Mouse (Mus musculus) left cerebral cortex, postnatal 25 days (tissue): ENCODE measurements at regions not wholly inside any gene's neighbourhood (a gene's known extent, or its start where the extent isn't known, plus 50 kb on each side); places are given as distances from the start of the nearest gene placed in this dataset.
"Not testable (repeated sequence)": the region's sequence is repeated elsewhere in the genome, so short reads cannot be mapped to it uniquely, and the experiment has no call there.

Source experiments
- DNase-seq, 2 experiments: peaks; one replicate each; pipeline ENCODE4 v3.0.0; 2022; ENCODE audit warnings: low spot score in 2 of 2, mixed read lengths in 1 of 2
- intact Hi-C: fragments of 180-260 bp; cut with DNase I; formaldehyde crosslinking; loops from one replicate; pipeline ENCODE4 v1.15.1; 2025

- peak in 1 of 2 experiments; percentile 70 for DNase-seq
- intact Hi-C loops, result loop anchor here (5.0 kb wide), 2 partner anchors 121 to 366 kb away; partner anchors contain the start of gene Hivep2
Observed at GRCm38 (mm10) chr10:14333344-14333743, 212.1 kb downstream of the Adgrg6 start.

GRCm38 (mm10) chr10:14332688-14333117 is 212.8 kb downstream of the Adgrg6 start:
- peak in 1 of 2 experiments; percentile 66 for DNase-seq
- intact Hi-C loops, result loop anchor here (5.0 kb wide), 2 partner anchors 120 to 365 kb away; partner anchors contain the start of gene Hivep2

- no peak for DNase-seq
- intact Hi-C loops, result no loop called here
Observed at GRCm38 (mm10) chr10:14328846-14329245, 216.6 kb downstream of the Adgrg6 start.

GRCm38 (mm10) chr10:14326229-14326628 is 219.2 kb downstream of the Adgrg6 start:
- intact Hi-C loops, result no loop called here
- DNase-seq, result no peak

- intact Hi-C loops, result loop anchor here (2.0 to 5.0 kb wide), 4 partner anchors 69 to 759 kb away; no protein-coding TSS in a partner anchor
- DNase-seq, result peak; percentile 86 to 93
Observed at GRCm38 (mm10) chr10:14321503-14321902, 224.0 kb downstream of the Adgrg6 start.

- intact Hi-C loops, result no loop called here
- DNase-seq, result peak in 1 of 2 experiments; percentile 78
Observed at GRCm38 (mm10) chr10:14315232-14315631, 230.2 kb downstream of the Adgrg6 start.

GRCm38 (mm10) chr10:14314607-14315006 is 230.9 kb downstream of the Adgrg6 start:
- DNase-seq, result peak; percentile 54 to 94
- intact Hi-C loops, result loop anchor here (1.0 kb wide), 1 partner anchor 102 kb away; no protein-coding TSS in a partner anchor

- intact Hi-C loops, result loop anchor here (1.0 kb wide), 1 partner anchor 102 kb away; no protein-coding TSS in a partner anchor
- peak in 1 of 2 experiments; percentile 73 for DNase-seq
Observed at GRCm38 (mm10) chr10:14314004-14314581, 231.4 kb downstream of the Adgrg6 start.

GRCm38 (mm10) chr10:14312959-14313358 is 232.5 kb downstream of the Adgrg6 start:
- intact Hi-C loops, result no loop called here
- no peak for DNase-seq

GRCm38 (mm10) chr10:14311962-14312361 is 233.5 kb downstream of the Adgrg6 start:
- intact Hi-C loops, result no loop called here
- DNase-seq, result no peak

GRCm38 (mm10) chr10:14306811-14307210 is 238.6 kb downstream of the Adgrg6 start:
- intact Hi-C loops, result no loop called here
- DNase-seq, result no peak

GRCm38 (mm10) chr10:14303476-14303875 is 242.0 kb downstream of the Adgrg6 start:
- intact Hi-C loops, result no loop called here
- DNase-seq, result no peak

GRCm38 (mm10) chr10:14296147-14296546 is 249.3 kb downstream of the Adgrg6 start:
- intact Hi-C loops, result no loop called here
- DNase-seq, result peak in 1 of 2 experiments; percentile 45

- intact Hi-C loops, DNase-seq: not testable (repeated sequence)
Observed at GRCm38 (mm10) chr10:14292701-14293100, 252.8 kb downstream of the Adgrg6 start.

- DNase-seq, result no peak
- intact Hi-C loops, result no loop called here
Observed at GRCm38 (mm10) chr10:14287551-14287950, 257.9 kb downstream of the Adgrg6 start.

GRCm38 (mm10) chr10:14276631-14277030 is 268.8 kb downstream of the Adgrg6 start:
- DNase-seq, result no peak
- intact Hi-C loops, result no loop called here

GRCm38 (mm10) chr10:14275477-14275876 is 270.0 kb downstream of the Adgrg6 start:
- DNase-seq, result no peak
- intact Hi-C loops, result no loop called here

GRCm38 (mm10) chr10:14270008-14270407 is 275.5 kb downstream of the Adgrg6 start:
- intact Hi-C loops, result no loop called here

GRCm38 (mm10) chr10:14267641-14268040 is 277.8 kb downstream of the Adgrg6 start:
- intact Hi-C loops, result no loop called here
- peak; percentile 10 to 65 for DNase-seq

More at GRCm38 (mm10) chr10:14270008-14270407, 275.5 kb downstream of the Adgrg6 start:
- DNase-seq, result no peak

- intact Hi-C loops, result no loop called here
- DNase-seq, result no peak
Observed at GRCm38 (mm10) chr10:14239670-14240069, 273.8 kb downstream of the Hivep2 start.

- DNase-seq, result no peak
- intact Hi-C loops, result no loop called here
Observed at GRCm38 (mm10) chr10:14234896-14235604, 269.2 kb downstream of the Hivep2 start.
